Mouse (Mus musculus): ENCODE data around the gene Spin2d.
"Not testable (repeated sequence)": the region's sequence is repeated elsewhere in the genome, so short reads cannot be mapped to it uniquely, and the experiment has no call there.

Gene Spin2d

DNA sequence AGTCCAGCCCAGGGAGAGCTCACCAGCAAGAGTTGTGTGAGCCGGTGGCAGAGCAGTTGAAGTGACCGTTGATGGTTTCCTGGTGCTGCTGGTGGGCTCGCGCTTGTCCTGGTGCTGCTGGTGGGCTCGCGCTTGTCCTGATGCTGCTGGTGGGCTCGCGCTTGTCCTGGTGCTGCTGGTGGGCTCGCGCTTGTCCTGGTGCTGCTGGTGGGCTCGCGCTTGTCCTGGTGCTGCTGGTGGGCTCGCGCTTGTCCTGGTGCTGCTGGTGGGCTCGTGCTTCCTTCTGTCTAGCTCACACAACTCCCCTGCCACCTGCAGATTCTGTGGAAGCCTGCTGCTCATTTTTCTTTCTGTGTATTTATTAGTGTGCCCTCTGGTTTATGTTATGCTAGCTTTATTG, at the start of gene Spin2d:
Spin2d (minus strand) TSS at position 101 of the 400 bp plus-strand sequence.
- DNase-seq (ENCODE audit: low read depth): not testable (repeated sequence)

DNA sequence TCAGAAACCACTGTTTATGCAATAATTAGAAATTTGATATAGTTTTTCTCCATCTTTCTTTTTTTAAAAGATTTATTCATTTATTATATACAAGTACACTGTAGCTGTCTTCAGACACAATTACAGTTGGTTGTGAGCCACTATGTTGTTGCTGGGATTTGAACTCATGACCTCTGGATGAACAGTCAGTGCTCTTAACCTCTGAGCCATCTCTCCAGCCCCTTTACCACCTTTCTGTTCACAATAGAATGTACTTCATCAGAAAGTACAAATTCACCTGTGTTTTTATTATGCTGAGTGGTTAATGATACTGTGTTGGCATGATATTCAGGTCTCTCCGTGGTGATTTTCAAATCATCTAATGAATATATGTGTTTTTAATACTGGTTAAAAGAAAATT, 48.6 kb upstream of the Spin2d start:
- no peak for DNase-seq (ENCODE audit: low read depth)

GRCm38 (mm10) chrX:73213819-73214564, 37.2 kb upstream of the Spin2d start, which contains the start of gene Xlr4b:
Xlr4b (plus strand) TSS chrX:73214333.
- not testable (repeated sequence) for DNase-seq (ENCODE audit: low read depth)

DNA sequence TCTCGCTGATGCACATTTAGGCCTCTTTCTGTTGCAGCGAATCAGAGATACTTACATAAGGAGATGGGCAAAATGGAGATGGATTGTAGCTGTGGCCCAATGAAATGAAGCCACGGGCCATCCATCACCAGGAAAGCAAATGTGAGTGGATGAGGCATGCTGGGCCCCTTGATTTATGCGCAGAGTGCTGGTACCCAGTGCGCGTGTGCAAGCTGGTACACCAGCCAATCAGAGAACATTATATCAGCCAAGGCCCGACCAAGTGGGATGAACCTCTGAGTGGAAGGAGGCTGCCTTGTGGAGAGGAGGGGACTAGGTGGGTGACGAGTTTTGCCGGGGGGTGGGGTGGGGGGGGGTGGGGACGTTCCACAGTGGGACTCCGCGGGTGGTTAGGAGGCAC, 15.1 kb upstream of the Spin2d start, which contains the start of gene Xlr3b:
Xlr3b (plus strand) TSS at position 274 of the 400 bp plus-strand sequence.
- DNase-seq (ENCODE audit: low read depth): not testable (repeated sequence)

DNA sequence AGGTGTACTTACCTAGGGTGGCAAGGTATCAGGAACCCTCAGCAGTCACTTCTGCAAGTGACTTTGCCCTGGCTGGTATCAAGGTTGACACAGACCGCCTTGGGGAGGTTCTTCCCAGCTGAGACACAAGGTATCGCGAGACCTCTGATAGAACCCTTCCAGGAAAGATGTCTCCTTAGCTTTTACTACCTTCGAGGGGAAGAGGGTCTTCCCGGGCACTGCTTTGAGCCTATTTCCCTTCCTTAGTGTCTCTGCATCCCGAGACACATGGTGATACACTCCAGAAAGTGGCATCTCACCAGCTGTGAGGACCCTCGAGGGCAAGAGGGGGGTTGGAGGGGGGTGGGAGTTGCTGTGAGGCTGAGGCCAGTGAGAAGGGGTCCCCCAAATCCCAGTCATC, 27.4 kb downstream of the Spin2d start, which contains the start of gene DXBay18:
DXBay18 (minus strand) TSS at position 101 of the 400 bp plus-strand sequence.
- not testable (repeated sequence) for DNase-seq (ENCODE audit: low read depth)

- DNase-seq (ENCODE audit: low read depth): not testable (repeated sequence)
Measured at GRCm38 (mm10) chrX:73148496-73148895, 28.3 kb downstream of the Spin2d start, which contains the start of gene Xlr5b. Xlr5b (plus strand) TSS chrX:73148796.

- DNase-seq (ENCODE audit: low read depth): not testable (repeated sequence)
Measured at GRCm38 (mm10) chrX:73143218-73143618, 33.6 kb downstream of the Spin2d start.
